Mouse (Mus musculus): ENCODE measurements around the gene Ephb1. TPM values are rescaled to one million over a fixed set of nuclear protein-coding genes. Genes with fewer than 3 reads are reported as not detected.

Ephb1 gene
- total RNA-seq, 2 experiments from 2014 or later = 47.3 to 50.4 TPM

DNA sequence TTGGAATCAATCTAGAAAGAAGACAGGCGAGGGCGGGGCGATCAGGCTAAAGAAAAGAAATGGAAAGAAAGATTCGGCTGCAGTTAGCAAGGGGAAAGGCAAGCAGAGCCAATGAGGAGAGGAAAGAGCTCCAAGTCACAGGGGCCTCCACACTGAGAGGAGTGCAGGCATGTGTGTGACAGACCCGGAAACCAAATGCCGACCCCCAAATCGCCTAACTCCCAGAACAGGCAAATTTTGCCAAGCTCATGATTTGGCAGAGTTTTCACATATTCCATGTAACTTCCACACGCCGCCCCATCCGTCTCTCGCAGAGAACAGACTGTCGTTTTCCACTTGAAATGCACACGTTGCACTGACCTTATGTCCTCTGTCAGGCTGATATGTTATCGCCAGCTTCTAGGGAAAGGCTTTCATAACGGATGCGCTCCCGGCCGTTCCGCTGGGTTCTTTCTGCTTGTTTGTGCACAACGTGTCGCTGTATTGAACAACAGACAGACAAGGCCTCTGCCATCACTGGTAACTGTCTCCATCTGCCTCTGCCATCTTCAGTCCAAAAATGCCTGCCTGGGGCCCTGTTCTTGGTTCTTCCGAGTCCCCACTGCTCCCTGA is 170.7 kb downstream of the Ephb1 start:
- DNase-seq = peak; percentile 75
- intact Hi-C loops (cut with DNase I) = no loop called here

- intact Hi-C loops (cut with DNase I) = no loop called here
- DNase-seq = peak; percentile 17
These were observed 172.5 kb downstream of the Ephb1 start for GRCm38 (mm10) chr9:102181810-102182490.

GRCm38 (mm10) chr9:102181276-102181675 is 173.2 kb downstream of the Ephb1 start:
- DNase-seq = no peak
- intact Hi-C loops (cut with DNase I) = no loop called here

DNA sequence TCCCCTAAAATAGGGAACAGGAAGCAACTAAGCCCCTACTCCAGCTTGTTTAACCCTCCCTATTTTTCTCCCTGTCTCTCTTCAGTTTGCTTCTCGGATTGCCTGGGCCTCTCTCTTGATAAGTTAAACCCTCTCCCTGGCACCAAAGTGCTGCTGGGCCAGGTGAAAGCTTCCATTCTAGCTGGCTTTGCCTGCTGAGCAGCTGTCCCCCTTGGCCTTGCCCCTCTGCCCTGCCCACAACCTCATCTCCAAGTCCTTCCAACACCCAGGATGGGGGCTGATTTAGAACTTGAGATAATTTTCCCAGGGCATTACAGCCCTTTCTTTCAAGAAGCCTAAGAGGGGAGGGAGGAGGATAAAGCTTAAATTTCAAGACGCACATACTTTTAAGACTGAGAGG is 174.0 kb downstream of the Ephb1 start:
- intact Hi-C loops (cut with DNase I) = no loop called here
- DNase-seq = no peak

GRCm38 (mm10) chr9:102180070-102180469 is 174.4 kb downstream of the Ephb1 start:
- intact Hi-C loops (cut with DNase I) = no loop called here
- DNase-seq = no peak

DNA sequence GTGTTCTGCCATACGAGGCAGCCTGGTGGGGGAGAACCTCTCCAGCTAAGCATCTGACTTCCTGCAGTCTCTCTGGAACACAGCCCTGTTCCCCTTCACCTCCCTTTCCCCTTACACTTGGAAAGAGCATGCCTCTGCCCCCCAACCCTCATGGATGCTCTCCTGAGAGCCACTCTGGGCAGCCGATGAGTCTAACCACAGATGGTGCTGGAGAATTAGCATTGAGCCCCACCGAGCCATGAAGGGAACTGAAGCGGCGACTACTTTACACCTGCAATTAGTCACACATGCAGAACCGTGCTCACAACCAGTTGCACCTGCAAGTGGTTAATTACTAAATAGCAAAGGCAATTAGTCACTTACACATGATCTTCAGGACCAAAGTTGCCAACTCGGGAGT is 184.8 kb downstream of the Ephb1 start:
- DNase-seq = peak; percentile 40
- intact Hi-C loops (cut with DNase I) = loop anchor here (2.0 kb wide), 1 partner anchor 37 kb away; no protein-coding TSS in a partner anchor

- no peak for DNase-seq
- intact Hi-C loops (cut with DNase I) = no loop called here
These were observed 198.6 kb downstream of the Ephb1 start for GRCm38 (mm10) chr9:102155876-102156275.

DNA sequence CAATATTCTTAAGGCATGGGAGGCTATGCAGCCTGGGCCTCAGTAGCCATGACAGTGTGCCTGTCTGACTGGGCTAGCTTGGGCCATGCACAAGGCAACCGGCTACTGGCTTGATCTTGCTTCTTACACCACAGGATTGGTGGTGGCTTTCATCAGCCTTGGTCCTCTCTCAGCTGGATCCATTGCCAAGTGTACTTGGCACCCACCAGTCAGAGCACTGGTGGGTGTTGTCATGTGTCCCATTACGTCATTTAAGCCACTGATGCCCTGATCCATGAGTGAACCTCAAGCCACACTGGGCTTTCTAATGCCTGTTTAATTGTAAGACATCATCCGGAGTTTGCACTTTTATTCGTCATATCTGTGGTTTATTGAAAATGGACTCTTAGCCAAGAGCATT is 215.3 kb downstream of the Ephb1 start:
- DNase-seq = no peak
- intact Hi-C loops (cut with DNase I) = no loop called here

GRCm38 (mm10) chr9:102138671-102139070 is 215.8 kb downstream of the Ephb1 start:
- DNase-seq = no peak
- intact Hi-C loops (cut with DNase I) = no loop called here

- no peak for DNase-seq
- intact Hi-C loops (cut with DNase I) = no loop called here
These were observed 216.3 kb downstream of the Ephb1 start for GRCm38 (mm10) chr9:102138187-102138586.

GRCm38 (mm10) chr9:102130506-102130905 is 224.0 kb downstream of the Ephb1 start:
- DNase-seq = peak; percentile 24

DNA sequence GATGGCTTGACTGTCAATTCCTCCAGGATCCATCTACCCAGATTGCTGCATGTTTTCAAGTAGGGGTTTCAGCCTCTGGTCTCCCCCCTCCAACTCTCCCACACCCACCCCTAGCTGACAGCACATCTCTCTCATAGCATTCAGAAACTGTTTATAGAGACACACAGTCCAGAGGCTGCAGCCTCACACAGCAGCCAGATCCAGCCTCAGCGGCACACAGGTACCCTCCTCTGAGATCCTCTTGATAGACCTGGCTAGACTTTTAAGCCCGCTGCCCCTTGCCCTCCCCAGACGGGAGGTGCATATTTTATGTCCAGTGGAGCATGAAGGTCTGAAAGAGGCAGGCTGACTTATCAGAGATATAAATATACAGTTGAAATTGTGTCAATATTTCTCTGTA is 228.0 kb downstream of the Ephb1 start:
- intact Hi-C loops (cut with DNase I) = no loop called here
- no peak for DNase-seq

More at GRCm38 (mm10) chr9:102130506-102130905, 224.0 kb downstream of the Ephb1 start:
- intact Hi-C loops (cut with DNase I) = no loop called here

DNA sequence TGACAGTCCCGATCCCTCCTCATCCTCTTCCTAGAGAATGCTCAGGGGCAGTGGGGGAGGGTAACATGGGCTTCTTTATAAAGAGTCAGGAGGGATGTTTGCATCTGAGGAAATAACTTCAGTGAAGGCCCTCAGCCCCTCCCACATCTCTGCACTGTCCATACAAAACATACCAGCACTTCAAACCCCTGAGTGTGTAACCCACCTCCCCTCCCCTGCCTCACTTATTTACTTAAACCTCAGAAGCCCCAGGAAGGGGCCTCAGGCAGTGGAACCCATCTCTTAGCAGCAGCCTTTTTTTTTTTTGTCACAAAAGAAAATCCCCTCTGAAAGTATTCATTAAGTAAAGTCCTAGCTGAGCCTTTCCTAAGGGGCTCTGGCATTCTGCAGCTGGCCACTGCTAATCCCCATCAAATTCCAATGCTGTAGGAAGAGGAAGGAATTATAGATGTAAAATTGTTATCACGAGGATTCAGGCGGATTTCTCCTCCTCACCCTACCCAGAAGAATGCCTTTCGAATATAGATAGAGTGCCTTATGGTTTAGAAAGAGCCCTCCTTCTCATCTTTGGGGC is 231.5 kb downstream of the Ephb1 start:
- intact Hi-C loops (cut with DNase I) = no loop called here
- no peak for DNase-seq

- DNase-seq = no peak
- intact Hi-C loops (cut with DNase I) = no loop called here
These were observed 235.1 kb downstream of the Ephb1 start for GRCm38 (mm10) chr9:102119422-102119821.

DNA sequence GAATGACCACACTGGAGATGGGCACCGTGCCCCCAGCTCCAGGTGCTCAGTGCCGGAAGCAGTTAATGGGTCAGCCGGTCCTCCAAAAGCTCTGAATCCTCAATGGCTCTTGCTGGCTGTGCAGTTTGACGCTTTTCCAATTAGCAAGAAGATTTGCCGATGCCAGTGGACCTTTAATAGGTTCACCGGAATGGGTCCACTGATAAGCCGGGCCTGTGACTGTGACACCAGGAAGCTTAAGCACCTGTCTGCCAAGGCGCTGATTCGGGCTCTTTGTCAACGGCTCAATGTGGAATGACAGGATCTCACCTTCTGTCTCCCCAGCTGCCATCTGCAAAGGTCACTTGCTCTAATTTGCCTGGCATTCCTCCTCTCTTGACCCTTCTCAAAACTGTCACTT is 239.2 kb downstream of the Ephb1 start:
- intact Hi-C loops (cut with DNase I) = no loop called here

DNA sequence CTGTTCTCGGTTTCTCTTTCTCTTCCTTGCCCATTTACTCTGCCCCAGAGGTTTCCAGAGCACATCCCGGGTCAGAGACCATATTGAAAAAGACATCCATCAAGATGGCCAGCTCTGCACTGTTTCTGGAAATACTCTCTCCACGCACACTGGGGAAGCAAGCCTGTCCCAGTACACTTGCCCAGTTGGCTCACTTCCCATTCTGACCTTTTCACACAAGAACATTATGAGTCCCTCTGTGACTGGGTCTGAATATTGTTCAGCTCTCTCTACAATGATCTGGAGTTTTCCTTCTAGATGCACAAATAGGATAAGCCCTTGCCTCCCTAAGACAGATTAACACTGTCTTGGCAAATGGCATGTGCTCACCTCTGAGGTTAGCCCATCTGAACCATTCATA is 243.0 kb downstream of the Ephb1 start:
- intact Hi-C loops (cut with DNase I) = no loop called here
- no peak for DNase-seq

More for the DNA sequence above, 239.2 kb downstream of the Ephb1 start:
- DNase-seq = peak; percentile 35

DNA sequence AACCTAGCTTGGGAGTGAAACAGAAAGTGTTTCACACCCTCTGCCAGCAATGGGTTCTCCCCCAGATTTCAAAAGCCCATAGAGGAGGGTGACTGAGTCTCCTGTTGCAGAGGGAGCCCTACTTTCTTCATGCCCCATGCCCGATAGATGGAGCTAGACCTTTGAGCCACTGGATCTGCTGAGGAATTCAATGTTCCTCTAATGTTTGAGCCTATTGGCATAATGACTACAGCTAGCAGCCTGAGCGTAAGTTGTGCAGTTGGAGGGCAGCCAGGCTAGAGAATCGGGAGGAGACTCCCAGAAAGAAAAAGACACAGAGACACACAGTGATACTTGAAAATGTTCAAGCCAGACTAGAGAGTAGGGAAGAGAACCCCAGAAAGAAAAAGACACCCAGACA is 246.5 kb downstream of the Ephb1 start:
- intact Hi-C loops (cut with DNase I) = no loop called here
- DNase-seq = peak; percentile 47

GRCm38 (mm10) chr9:102107213-102107612 is 247.3 kb downstream of the Ephb1 start:
- intact Hi-C loops (cut with DNase I) = no loop called here

DNA sequence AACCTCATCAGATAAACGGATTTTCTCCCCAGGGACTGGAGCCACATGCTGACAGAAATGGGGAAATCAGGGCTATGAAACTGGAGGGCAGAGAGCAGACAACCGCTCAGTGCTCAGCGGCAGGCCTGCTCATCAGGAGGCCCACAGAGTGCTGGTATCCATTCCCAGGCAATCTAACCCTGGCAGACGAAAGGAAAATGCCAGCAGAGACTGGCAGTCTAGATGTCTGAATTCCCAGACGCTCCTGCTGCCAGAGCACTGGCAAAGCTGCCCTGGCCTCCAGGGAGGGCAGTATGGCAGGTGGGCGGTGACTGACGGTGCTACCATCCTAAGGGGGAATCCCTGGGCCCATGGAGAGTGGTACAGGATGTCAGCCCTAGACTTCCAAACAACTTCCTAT is 257.7 kb downstream of the Ephb1 start:
- DNase-seq = no peak
- intact Hi-C loops (cut with DNase I) = no loop called here

More at GRCm38 (mm10) chr9:102107213-102107612, 247.3 kb downstream of the Ephb1 start:
- DNase-seq = no peak

- intact Hi-C loops (cut with DNase I) = no loop called here
- DNase-seq = no peak
These were observed 265.9 kb downstream of the Ephb1 start for GRCm38 (mm10) chr9:102088598-102088997.

DNA sequence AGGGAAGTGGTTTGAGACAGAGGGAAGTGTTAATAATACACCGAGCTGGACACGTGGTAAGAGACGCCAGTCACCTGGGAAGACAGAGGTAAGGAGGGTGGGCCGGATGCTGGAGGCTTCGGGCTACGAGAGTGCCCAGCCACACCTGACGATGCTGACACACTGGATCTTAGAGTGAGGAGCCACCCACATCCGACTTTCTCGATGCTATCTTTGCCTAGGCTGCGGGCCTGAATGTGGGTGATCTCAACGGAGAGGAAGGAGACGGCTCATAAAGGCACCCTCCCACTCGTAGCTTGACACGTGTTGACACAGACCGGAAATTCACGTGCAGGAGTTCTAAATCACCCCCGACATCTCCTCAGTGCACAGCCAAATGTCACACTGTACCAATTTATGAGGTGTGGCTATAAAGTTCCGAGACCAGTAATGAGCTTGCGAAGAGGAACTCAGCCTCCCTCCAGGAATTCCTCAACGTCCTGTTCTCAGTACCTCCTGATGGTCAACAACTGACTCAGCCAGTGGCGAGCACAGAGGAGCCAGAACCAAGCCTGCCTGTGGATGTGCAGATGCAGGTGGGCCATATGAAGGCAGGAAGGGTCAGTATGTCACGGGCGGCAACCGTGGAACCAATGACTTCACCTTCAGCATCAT is 268.3 kb downstream of the Ephb1 start:
- intact Hi-C loops (cut with DNase I) = no loop called here
- no peak for DNase-seq

- intact Hi-C loops (cut with DNase I) = no loop called here
- no peak for DNase-seq
These were observed 269.0 kb downstream of the Ephb1 start for GRCm38 (mm10) chr9:102085477-102085876.
